9 mouse cellular contexts compared by ENCODE assay signal in genomic region chr2:107879663-107880062, GRCm38 (mm10).
A peak's percentile ranks its signal among the peaks of the same experiment; 100 is the strongest.
DNase-seq lines count a peak whose midpoint lies in the region; ATAC-seq lines count a peak whose summit lies in the region.
"Had no signal": no experiment of that assay in that cellular context is flagged by ENCODE, and none has a peak within 500 bp of the region (broad histone marks: within the 10 kb centered on the region; RNA-seq: fewer than 3 reads in every experiment).

No protein-coding gene starts in this region.

- H3K9me3 ChIP-seq in midbrain, embryonic 14.5 days (ENCODE audit: control insufficient read depth, low read length): no peaks in the 10 kb centered on the region

- peak; percentile 41 for DNase-seq in layer of hippocampus, adult 9-10 months (ENCODE audit: low spot score)
- no peak for DNase-seq in layer of hippocampus, postnatal 25 days (ENCODE audit: extremely low spot score in 1 of 2, low spot score in 1 of 2)
- DNase-seq in MN1 (ENCODE audit: low spot score): peak; percentile 55
- peak; percentile 77 for DNase-seq in embryo, embryonic 10.5 days (ENCODE audit: low spot score)
- DNase-seq in midbrain, embryonic 14.5 days: peak; percentile 85
- DNase-seq in right cerebral cortex, adult 18-20 months: no peak
- no peak for DNase-seq in cerebellum, adult 8-10 months
- DNase-seq: adrenal gland, adult 8-10 months; heart, postnatal 10 days had no signal

- H3K27ac ChIP-seq in midbrain, embryonic 14.5 days (replicated peaks; ENCODE audit: low read depth, low read length): no peak overlapping the region

- ATAC-seq in midbrain, embryonic 14.5 days (ENCODE audit: low FRiP score, low TSS enrichment): no peak

- H3K4me2 ChIP-seq in midbrain, embryonic 14.5 days (ENCODE audit: low read length): no peak overlapping the region

- no peaks in the 10 kb centered on the region for H3K36me3 ChIP-seq in midbrain, embryonic 14.5 days (ENCODE audit: control insufficient read depth, insufficient read depth, low read length)

- H3K27me3 ChIP-seq in midbrain, embryonic 14.5 days (ENCODE audit: control insufficient read depth, insufficient read depth, low read length): no peaks in the 10 kb centered on the region

- WGBS in midbrain, embryonic 14.5 days: 27% methylated on average over 2 of the region's 2 CpGs

- H3K4me3 ChIP-seq in midbrain, embryonic 14.5 days (replicated peaks; ENCODE audit: low read depth, low read length): no peak overlapping the region

- H3K9ac ChIP-seq in midbrain, embryonic 14.5 days (replicated peaks; ENCODE audit: low read length): no peak overlapping the region

- H3K4me1 ChIP-seq in midbrain, embryonic 14.5 days (ENCODE audit: control insufficient read depth, insufficient read depth, low read length): no peaks in the 10 kb centered on the region

Comparison
In these comparisons a context has a peak if more than half of its experiments do, and no peak if none do; other contexts are left out.
1. DNase-seq: peak in layer of hippocampus, adult 9-10 months (single experiment), MN1 (single experiment), embryo, embryonic 10.5 days (single experiment) and midbrain, embryonic 14.5 days (single experiment); none in layer of hippocampus, postnatal 25 days (0 of 2), right cerebral cortex, adult 18-20 months (single experiment) and cerebellum, adult 8-10 months (single experiment).